Mouse (Mus musculus): ENCODE measurements around the gene Arhgap25.

DNA sequence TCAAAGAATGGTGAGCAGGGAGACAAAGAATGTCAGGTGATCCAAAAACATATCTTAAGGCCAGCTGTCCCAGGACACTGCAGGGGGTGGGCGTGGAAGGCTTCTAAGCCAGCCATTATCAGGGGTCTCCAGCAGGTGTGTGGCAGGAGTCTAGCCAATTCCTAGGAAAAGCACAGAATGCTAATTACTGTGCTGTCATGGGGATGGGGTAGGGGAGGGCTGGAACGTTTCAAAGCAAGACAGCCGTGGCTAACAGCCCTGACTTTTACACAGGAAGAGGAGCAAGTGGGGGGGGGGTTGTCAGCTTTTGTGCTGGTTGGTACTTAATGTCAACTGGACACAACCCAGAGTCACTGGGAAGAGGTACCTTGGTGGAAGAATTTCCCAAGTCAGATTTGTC lies 121.0 kb downstream of the Arhgap25 start:
- TF ChIP-seq POLR2A (IDR thresholded peaks at IDR 0.05; ENCODE audit: control insufficient read depth in 1 of 2, insufficient read depth in 1 of 2, low read depth in 1 of 2, low read length in 2 of 2, poor library complexity in 1 of 2) (no peak), TBP (IDR thresholded peaks at IDR 0.05; ENCODE audit: low read depth, low read length) (no peak), ELF1 (IDR thresholded peaks at IDR 0.05; ENCODE audit: low read depth, low read length) (no peak), CTCF (IDR thresholded peaks at IDR 0.05 in 2 of 3, conservative IDR thresholded peaks at IDR 0.05 in 1 of 3; ENCODE audit: control insufficient read depth in 1 of 3, insufficient read depth in 1 of 3, low read depth in 2 of 3, low read length in 3 of 3, poor library complexity in 1 of 3, severe bottlenecking in 1 of 3) (no peak), ZNF384 (IDR thresholded peaks at IDR 0.05; ENCODE audit: low read depth, low read length) (no peak), EP300 (IDR thresholded peaks at IDR 0.05; ENCODE audit: low read depth in 1 of 2, low read length in 2 of 2) (no peak)

Data from MEL (cell line).